Mouse (Mus musculus): ENCODE measurements around the gene Stx18.

DNA sequence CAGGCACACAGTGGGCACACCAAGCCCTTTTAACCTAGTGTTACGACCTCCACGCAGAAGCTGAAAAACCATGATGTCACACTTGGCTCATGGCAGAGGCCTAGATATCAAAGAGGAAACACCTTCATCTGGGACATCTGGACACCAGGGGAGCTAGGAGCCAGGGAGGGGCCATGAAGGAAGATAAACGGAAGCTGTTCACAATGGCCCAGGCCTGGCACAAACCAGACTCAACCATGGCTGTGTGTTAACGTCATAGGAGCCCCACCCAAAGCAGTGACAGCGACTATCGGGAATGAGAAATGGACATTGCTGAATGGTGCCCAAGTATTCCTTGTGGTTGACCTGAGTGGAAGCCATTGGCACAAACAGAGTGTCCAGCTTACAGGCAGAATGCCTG lies 108.0 kb downstream of the Stx18 start:
- TF ChIP-seq POLR2A (IDR thresholded peaks at IDR 0.05; ENCODE audit: control insufficient read depth, low read depth, low read length) = no peak
- no peak for TF ChIP-seq CTCF (IDR thresholded peaks at IDR 0.05; ENCODE audit: control insufficient read depth, insufficient read depth, insufficient replicate concordance, low read depth, low read length)

Data from testis, adult 2 months (tissue).